Mouse (Mus musculus) megakaryocyte, embryonic 14.5 days (primary cell): ENCODE data around the gene Gm49388.

Experiments
- FLI1 ChIP-seq: IDR thresholded peaks from 2 replicates; pipeline ENCODE4 v1.6.1; 2012; ENCODE audit warnings: low read length, inconsistent platforms, mixed read lengths
- GATA1 ChIP-seq: IDR thresholded peaks from 3 replicates; pipeline ENCODE4 v1.6.1; 2012; ENCODE audit warnings: mixed read lengths, low read length, inconsistent platforms, borderline replicate concordance

- TF ChIP-seq GATA1 = no peak
- no peak for TF ChIP-seq FLI1
Observed at GRCm38 (mm10) chr7:127813821-127814220, 28.4 kb downstream of the Gm49388 start.
